Mouse (Mus musculus): ENCODE data around the gene G3bp2.
A peak's percentile ranks its signal among the peaks of the same experiment; 100 is the strongest.
"Not testable (repeated sequence)": the region's sequence is repeated elsewhere in the genome, so short reads cannot be mapped to it uniquely, and the experiment has no call there.

The G3bp2 gene

DNA sequence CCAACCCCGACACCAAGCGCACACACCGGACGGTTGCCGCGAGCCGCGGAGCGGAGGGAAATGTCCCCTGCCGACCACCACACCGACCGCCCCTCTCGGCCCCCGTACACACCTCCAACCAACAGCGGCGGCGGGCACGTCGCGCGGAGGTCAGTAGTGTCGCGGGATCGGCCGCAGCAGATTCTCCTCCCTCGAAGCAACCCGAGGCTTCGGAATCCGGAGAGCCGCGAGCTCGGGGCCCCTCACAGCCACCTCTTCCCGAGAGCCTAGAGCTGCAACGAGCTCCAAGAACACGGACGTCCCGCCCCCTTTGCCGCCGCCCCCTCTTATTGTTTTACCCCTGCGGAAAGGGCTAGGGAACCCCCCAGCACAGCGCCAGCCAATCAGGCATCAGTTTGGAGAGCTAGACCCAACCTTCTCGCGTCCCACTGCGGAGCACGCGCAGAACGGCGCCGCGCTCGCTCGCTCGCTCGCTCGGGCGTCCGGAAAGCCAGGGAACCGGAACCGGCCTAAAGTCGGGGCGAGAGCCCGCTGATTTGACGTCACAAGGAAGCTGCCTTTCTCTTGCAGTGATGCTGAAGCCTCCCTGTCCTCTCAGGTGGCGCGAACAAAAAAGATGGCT, at the start of gene G3bp2:
Gene G3bp2, minus strand, starts transcription at position 303 of the 622 bp plus-strand sequence.
- peak; percentile 98 for DNase-seq

DNA sequence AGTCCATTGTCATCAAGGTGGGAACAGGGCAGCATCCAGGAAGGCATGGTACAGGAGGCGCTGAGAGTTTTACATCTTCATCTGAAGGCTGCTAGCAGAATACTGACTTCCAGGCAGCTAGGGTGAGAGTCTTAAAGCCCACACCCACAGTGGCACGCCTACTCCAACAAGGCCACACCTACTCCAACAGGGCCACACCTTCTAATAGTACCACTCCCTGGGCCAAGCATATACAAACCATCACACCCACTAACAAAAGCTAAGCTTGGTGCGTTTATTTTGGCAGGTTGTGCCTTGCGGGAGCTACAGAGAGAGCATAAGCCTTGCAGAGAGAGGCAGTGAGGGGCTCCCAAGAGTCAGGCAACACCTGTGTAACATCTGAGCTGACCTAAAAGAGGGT, 49.5 kb upstream of the G3bp2 start:
- not testable (repeated sequence) for DNase-seq

DNA sequence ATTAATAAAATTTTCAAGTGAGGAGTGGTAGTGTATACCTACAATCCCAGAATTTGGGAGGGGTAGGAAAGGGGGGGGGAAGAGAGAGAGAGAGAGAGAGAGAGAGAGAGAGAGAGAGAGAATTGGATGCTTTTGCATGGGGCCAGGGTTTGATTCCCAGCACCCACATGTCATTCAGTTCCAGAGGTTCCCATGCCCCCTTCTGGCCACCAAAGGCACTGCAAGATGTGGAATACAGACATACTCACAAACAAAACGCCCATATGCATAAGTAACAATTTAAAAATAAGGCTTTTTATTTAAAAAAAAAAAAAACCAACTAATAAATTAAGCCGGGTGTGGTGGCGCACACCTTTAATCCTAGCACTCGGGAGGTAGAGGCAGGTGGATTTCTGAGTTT, 48.6 kb upstream of the G3bp2 start:
- DNase-seq = no peak

DNA sequence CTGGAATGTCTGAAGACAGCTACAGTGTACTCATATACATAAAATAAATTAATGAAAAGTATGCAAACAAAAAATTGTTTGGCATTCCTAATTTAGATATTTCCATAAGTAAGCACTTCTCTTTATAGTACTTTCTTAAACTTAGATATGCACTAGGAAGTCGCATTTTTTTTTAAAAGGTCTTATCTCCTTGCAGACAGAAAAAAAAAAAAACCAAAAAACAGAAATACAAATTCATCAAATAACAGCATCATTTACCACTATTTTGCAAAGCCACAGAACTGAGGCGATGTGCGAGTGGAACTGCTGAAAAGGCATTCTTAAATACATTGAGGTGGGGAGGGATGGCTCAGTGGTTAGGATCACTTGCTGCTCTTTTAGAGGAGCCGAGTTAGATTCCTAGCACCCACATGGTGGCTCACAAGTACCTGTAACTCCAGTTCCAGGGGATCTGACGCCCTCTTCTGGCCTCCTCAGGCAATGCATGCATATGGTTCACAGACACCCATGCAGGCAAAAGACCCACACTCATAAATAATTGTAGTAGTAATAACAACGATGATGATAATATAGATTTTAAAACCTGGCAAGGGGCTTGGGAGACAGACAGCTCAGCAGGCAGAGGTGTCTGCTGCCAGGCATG, 46.6 kb upstream of the G3bp2 start:
- no peak for DNase-seq

DNA sequence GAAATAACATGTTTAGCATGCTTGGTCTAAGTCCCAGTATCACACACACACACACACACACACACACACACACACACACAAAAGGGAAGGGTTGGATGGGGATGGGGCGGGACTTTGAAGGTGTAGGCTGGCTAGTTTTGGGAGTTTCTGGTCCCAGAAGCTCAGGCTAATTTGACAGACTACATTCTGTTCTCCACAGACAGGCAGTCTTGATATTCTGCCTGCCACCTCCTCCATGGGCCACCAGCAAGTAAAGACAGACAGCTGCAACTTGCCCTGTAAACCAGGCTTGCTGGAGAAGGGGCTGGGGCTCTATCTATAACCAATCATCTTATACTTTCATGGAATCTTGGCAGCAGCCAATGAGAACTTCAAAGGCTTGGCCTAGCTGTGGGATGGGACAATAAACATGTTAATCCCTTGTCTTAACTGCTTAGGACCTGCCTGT, 45.8 kb upstream of the G3bp2 start:
- DNase-seq = no peak

DNA sequence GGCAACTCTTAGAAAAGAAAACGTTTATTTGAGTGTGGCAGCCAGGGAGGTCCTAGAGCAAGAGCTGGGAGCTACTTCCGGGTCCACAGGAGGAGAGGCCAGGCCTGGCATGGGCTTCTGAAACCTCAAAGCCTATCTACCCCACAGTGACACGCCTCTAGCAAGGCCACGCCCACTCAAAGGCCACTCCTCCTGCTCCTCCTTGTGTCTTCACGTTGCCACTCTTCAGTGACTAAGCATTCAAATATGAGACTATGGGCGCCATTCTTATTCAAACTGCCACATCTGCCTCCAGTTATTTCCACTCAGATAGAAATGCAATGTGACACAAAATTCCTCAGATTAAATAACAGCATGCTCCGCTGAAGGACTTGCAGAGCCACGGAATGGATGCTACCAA, 45.1 kb upstream of the G3bp2 start:
- peak; percentile 36 for DNase-seq

DNA sequence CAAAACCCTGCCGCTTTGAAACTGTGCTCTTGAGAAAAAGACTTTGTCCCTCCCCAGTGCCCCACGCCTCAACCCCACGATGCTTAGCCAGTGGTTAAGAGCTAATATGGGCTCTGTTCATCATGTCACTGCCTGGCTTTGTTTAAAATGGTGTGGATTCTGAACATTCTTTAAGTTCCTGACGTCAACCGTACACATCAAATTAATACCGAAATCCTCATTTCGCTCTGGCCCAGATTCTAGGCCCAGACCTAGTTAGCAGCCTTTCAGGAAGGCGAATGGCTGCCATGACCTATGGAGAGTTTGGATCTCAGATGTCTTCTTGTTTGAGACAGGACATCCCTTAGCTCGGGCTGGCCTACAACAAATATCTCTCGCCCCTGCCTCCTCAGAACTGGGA, 44.2 kb upstream of the G3bp2 start:
- no peak for DNase-seq

DNA sequence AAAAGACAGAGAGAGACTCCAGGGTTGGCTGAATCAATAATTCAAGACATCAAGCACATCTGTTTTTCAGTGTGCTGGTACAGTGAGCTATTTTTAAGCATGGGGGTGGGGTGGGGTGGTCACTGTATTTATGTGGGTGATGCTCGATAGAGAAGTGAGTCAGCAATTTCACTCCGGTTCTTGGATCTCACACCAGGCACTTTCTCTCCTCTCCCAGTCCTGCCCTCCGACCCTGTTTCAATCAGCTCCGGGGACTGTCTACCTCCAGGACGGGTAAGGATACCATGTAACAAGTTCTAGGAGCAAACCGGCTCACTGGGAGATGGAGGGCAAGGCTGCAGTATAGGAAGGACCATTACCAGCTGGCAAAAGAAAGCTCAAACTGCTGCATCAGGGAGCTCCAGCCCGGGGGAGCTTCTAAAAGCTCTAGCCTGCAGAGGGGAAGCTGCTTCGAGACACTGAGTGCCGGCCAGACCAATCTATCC, 43.7 kb upstream of the G3bp2 start:
- no peak for DNase-seq

DNA sequence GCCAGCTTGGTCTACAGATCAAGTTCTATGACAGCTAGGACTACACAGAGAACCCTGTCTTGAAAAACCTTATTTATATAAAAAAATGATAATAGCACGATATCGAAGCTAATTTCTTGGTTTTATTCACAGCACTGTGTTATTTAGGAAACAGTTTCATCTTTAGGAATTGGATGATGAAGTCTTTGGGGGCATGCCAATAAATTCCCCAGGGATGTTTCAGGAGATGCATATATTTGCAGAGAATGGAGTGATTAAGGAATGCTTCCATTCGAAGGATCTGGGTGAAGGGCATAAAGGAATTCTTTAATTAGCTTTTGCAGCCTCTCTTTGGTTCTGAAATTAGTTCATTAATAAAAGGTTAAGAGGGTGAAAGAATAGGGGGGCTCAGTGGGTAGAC, 41.9 kb upstream of the G3bp2 start:
- DNase-seq = no peak

DNA sequence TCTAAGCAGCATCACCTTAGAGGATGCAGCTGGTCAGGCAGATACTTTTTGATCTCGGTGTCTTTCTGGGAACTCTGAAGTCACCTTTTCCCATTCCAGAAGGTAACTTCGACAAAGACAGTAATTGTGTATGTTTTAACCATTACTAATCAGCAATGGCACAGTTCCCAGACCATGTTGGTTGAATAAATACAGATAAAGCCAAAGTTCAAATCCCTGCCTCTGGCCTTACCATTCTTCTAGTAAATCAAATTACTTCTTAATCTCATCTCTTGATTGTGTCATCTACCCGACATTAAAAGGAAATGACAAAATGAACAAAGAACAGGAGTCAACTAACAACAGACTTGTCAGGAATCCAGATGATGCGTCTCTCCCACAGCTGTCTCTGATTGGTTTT, 38.1 kb upstream of the G3bp2 start:
- no peak for DNase-seq

DNA sequence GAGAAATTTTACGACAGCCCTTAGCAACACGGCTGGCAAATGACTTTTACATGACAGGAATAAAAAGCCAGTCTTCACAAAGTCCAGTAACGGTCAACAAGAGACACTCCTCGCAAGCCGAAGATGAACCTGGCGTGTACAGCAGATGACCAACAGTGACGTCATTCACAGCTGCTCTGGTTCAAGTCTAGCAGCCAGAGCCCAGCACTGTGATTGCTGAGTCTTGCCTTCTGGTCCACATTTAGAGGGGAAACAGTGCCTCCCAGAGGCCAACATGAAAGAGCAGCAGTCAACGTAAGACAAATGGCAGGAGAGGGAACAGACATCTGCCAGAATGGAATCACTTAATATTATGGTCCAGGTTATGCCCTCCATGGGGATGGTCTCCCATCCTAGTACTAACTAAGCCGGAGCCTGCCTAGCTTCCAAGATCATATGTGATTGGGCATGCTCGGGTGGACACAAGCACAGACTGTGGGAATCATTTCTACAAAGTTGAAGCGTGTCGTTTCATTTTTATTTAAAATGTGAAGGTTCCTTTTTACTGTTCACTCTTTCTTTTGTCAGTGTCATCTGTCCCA, 34.4 kb upstream of the G3bp2 start:
- peak; percentile 70 for DNase-seq

DNA sequence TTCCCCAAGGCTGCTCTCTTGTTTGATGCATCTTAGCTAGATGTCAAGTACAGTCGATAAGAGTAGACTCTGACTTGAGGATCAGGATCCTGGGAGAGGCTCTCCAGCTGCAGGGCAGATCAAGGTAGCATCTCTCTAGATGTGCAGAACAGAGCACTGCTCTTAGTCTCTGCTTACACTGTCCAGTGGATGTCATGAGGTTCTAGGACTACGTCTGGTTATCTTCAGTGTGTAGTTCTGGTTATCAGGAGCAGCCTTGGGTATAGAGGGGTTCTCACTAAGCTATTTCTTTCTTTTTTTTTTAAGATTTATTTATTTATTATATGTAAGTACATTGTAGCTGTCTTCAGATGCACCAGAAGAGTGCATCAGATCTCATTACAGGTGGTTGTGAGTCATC, 31.4 kb upstream of the G3bp2 start:
- no peak for DNase-seq

DNA sequence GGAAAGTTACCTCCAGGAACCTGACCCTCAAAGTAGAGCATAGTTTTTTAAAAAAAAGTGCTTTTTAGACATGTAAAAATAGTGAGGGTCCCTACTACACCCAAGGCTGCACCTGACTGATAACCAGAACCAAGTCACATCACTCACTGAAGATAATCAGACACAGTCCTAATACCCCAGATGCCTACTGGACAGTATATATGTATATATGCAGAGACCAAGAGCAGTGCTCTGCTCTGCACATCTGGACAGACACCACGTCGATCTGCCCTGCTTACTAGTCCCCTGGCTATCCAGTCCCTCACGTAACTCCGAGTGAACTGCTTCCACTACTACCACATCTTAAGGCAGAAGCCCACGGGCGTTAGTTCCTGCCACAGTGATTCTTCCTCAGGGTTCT, 30.7 kb upstream of the G3bp2 start:
- DNase-seq = no peak

DNA sequence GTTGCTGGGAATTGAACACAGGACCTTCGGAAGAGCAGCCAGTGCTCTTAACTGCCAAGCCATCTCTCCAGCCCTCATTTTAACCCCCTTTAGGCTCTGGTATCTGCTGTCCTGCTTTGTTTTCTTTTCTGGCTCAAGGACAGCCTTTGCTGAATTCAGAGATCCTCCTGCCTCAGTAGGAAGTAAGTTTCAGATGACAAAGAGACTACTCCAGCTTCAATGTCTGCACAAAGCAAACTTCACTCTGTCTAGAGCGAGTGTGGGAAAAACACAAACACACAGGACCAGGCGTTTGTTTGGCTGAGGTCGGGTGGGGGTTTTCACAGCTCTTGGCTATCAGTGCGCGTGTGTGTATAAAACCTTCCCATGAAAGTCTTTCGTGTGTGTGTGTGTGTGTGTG, 30.0 kb upstream of the G3bp2 start:
- no peak for DNase-seq

DNA sequence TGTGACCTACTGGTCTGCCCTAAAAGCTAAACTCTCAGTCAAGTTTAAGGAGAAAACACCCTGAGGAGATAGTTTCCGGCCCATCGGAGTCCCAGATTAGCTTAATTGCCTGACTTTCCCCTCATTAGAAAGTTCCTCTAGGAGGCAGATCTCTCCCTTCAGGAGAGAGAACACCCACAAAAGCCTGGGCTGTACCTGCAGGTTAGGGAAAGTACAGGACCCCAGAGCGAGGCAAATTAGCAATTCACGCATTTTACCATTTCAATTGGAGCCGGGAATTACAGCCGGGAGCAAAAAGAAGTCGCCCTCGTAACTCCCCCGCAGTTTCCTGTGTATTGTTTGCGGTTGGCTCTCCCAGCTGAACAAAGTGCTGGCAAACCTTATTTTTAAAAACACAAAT, 29.1 kb upstream of the G3bp2 start:
- DNase-seq = no peak

DNA sequence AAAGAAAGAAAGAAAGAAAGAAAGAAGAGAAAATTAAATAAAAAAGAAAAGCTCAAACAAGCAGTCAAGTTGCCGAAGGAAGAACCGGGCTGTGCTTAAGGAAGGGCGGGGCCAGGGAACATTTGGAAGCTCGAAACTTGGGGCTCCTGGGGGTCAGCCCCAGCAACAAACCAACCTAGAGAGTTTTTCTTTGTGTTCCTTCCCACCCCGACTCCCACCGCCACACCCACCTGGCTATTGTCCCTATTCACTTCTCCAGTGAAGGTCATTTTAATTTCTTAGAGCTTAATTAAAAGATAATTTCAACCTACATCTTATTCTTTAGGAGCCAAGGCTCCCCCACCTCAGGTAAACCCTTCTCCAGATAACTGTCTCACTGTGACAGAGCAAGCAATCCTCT, 28.7 kb upstream of the G3bp2 start:
- no peak for DNase-seq

DNA sequence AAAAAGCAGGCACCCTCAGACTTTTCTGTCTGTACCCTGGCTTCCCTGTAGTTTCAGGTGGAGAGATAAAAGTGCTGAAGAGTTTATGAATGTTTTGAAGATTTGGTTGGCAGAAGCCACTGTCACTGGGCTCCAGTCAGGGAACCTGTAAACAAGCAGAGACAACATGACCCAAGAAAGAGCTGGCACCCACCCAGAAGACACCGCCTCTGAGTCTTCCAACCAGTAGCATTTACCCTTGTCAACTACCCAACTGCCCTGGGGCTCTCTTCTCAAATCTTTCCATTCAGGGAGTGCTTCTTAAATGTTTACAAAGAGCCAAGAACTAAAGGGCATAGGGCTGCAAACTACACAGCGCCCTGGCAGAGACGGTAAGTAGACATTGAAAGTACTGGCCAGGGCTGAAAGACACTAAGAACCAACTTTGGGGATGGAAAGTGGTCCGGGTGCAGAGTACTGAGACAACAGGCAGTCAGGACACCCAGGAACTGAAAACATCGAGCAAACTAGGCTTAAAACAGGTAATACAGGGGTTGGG, 27.4 kb upstream of the G3bp2 start:
- no peak for DNase-seq

DNA sequence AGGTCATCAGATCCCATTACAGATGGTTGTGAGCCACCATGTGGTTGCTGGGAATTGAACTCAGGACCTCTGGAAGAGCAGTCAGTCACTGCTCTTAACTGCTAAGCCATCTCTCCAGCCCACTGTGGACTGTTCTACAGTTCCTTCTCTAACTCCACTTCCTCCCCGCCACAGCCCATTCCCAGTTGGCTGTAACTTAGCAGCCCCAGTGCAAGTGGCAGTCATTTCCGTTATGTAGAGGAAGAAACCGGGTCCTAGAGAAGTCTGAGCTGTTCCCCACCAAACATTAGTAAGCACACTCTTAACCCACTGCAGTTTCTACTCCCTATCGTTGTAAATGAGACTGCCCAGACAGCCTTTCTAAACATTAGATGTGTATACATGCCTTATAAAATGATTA, 23.8 kb upstream of the G3bp2 start:
- no peak for DNase-seq

DNA sequence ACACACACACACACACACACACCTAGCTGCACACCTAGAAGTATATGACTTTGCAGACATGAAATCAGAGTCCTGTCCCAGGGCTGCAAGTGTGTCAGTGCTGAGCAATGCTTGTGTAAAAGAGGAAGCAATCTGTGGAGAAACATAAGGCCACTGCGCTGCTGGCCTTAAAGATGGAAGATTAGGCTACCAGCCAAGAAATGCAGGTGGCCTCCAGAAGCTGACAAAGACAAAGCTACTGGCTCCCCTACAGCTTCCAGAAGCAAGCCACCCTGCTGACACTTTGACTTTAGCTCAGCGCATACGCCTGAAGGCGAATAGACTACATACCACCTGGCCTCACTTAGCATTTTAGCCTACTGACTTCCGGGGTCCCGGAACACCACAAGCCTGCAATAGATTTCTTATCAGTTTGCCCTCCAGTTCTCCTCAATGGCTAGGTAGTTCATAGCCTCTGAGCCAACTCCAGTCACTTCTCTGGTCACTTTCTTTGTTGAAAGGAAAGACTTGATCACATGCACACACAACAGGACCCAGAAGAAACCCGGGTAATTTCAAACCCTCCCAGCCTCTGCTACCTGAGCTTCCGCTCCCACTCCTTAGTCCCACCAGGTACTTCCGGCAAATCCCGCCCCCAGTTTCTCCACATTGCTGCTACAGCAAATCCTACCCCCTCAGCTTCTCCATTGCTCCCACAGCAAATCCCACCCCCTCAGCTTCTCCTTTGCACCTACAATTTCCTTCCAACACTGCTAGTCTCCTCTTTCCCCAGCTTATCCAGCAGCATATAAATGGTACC, 23.0 kb upstream of the G3bp2 start:
- peak; percentile 49 for DNase-seq

DNA sequence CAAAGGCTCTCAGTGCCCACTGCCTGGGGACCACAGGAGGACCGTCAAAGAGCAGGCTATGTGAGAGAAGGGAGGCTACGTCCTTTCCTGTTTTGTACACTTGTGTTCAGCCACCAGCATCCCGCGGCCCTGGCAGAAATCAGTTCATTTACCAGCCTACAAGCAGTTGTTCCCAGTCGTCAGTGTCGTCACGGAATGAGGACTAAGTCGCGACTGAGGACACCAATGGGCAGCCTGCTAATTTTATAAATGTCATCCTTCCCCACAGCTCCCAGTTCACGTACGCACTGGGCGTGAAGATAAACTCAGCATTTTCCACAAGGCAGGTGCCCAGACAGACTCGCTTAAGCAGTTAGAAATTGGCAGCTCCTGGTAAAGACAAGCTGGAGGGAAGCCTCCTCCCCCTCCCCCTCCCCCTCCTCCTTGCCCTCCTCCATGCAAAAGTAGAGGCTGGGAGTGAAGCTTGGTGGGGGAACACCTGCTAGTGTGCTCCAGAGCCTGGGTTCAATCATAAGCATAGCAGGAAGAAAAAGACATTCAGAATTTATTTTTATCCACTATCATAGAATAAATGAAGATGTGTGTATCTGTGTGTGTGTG, 20.4 kb upstream of the G3bp2 start:
- no peak for DNase-seq

DNA sequence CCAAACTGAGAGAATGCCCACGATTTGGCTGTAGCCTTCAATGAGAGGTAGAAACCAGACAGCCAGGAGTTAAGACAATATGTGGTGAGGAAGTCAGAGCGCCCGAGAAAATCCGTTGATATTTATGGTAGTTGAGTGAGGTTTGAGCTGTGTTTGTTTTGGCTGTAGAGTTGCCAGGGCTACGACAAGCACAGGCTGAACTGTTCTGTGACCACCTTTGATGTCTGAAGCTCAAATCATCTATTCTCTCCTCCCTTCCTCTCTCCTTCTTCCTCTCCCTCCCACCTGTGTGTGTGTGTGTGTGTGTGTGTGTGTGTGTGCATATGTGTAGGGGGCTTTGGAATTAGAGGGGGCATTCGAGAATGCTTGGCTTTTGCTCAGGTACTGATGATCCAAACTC, 19.5 kb upstream of the G3bp2 start:
- no peak for DNase-seq

DNA sequence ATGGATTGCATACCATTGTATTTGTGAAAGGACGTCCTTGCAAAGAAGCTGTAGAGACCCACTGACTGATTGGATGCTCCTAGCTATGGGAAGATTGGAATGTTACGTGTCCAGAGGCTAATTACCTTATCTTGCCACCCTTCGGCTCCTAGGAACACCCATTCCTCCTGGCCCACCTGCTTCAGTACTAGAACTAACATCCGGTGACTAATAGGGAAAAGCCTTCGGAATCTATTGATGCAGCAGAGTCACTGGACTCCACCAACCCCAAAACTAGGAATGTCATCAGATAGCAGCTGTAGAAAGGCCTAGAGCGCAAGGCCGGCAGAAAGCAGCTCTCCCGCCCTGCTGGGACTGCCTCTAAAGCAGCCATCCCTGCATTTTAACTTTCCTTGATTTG, 18.1 kb upstream of the G3bp2 start:
- DNase-seq = no peak
